Mouse (Mus musculus) left cerebral cortex, postnatal 14 days (tissue): ENCODE data around the gene Limch1. TPM values are rescaled to one million over a fixed set of nuclear protein-coding genes. Genes with fewer than 3 reads are reported as not detected.

Source experiments
- DNase-seq, 2 experiments: peaks; one replicate each; pipeline ENCODE4 v3.0.0; 2021 to 2022; ENCODE audit warnings: low spot score in 2 of 2, mixed read lengths in 1 of 2
- intact Hi-C: fragments of 180-260 bp; cut with DNase I; formaldehyde crosslinking; loops from one replicate; pipeline ENCODE4 v1.15.1; 2025
- microRNA-seq, 2 experiments: library from miRNA; unstranded; fragments of <30 nt; microRNA quantifications; one replicate each; pipeline ENCODE4 v1.2.0; 2022
- total RNA-seq, 2 experiments: library from RNA; stranded (reverse); gene quantifications; 2 replicates each; pipeline ENCODE4 v1.2.3; 2021

Gene Limch1
- total RNA-seq, 2 experiments from 2014 or later, result 101 TPM

DNA sequence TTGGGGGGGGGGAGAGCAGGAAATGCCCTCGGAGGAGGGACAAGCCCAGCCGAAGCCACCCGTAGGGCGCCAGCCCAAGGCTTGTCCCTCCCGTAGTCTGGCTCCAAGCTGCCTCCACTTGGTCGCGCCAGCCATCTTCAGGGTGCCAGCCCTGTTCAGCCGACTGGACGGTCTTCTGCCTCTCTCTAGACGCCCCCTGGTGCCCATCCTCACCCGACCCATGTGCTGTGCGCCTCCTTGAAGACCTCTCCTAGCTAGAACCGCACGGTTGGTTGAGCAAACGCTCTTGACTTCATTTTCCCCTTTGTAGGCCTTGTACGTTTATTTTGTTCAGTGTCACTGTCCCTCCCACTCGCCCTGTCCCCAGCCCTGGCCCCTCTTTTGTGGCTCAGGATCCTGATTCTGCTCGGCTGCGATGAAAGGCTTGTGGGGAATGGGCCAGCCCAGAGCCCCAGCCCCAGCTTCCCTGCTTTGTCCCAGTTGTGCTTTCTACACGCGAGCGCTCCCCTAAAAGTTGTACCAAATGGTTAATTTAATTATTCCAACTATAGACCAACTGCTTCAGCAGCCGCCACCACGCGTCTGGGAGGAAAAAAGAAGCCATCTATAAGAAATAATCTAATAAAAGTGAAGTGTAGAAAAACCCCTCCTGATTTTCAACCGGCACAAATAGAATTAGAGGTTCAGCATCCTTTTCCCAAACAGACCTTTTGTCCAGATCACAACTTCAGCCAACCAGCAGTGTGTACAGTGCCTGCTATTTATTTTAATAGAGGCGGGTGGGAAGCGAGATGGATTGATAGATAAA is 356.4 kb downstream of the Limch1 start:
- no peak for DNase-seq
- intact Hi-C loops, result no loop called here

DNA sequence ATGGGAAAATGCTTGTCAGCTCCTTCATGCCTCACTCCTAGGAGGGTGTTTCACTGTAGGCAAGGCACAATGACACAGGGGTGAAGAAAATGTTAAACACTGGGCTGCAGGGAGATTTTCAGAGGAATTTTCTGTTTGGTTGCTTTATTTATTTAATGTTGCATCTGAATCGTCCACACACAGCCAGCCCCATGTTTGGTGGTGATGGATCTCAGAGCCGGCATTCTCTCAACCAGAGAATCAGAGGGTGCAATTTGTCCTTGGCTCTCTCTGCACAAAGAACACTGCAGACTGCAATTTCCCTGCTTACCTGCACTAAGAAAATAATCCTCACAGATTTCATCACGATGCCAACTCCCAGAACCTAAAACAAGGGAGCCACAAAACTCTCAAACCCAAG is 357.4 kb downstream of the Limch1 start:
- intact Hi-C loops, result no loop called here

DNA sequence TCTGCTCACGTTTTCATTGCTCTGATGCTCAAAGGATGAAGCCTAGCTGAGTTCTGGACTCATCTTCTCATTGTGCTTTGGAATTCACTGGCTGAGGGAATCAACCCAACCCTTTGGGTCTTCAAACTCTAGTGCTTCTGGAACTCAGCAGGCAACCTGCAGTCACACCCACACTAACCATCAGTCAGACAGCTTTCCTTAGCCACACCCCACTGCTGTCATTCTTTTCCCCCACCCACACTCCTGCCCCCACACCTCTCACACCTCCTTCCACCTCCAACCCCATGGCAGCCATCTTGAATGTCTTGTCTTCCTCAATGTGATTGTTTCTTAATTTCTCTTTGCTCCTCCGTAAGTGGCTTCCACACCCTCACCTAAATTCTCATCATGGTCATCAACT is 360.6 kb downstream of the Limch1 start:
- intact Hi-C loops, result no loop called here
- DNase-seq, result no peak

More for the DNA sequence above, 357.4 kb downstream of the Limch1 start:
- DNase-seq, result no peak

Small RNA genes lying within 50 kb of the gene (microRNA-seq; reads per million reads assigned to microRNA genes)
- gene Gm23841, result 0 reads per million in 2 experiments

Other genes starting within 250 kb of the Limch1 start
- 10 to 100 TPM; 63.5 to 70.7 TPM for gene Apbb2, start 127.0 kb upstream of the Limch1 start, total RNA-seq
- gene Uchl1, start 69.7 kb upstream of the Limch1 start, total RNA-seq, result 1,000 to 10,000 TPM; 1,030 to 1,070 TPM